Mouse (Mus musculus) gonadal fat pad, adult 2 months (tissue): ENCODE results near the gene Chpf2. TPM values are rescaled to one million over a fixed set of nuclear protein-coding genes. Genes with fewer than 3 reads are reported as not detected.
"Not testable (repeated sequence)": the region's sequence is repeated elsewhere in the genome, so short reads cannot be mapped to it uniquely, and the experiment has no call there.

ENCODE experiments used
- DNase-seq: peaks from one replicate; pipeline ENCODE4 v3.0.0-alpha.2; 2012; ENCODE audit warnings: low read depth
- polyA plus RNA-seq: library from polyadenylated mRNA; depleted of rRNA; stranded (reverse); fragments of >200 nt; gene quantifications from 2 replicates; pipeline ENCODE4 v1.2.3, GENCODE M21; 2012; rRNA removed

The Chpf2 gene
- polyA plus RNA-seq: 57.2 and 62.9 TPM in 2 replicates

DNA sequence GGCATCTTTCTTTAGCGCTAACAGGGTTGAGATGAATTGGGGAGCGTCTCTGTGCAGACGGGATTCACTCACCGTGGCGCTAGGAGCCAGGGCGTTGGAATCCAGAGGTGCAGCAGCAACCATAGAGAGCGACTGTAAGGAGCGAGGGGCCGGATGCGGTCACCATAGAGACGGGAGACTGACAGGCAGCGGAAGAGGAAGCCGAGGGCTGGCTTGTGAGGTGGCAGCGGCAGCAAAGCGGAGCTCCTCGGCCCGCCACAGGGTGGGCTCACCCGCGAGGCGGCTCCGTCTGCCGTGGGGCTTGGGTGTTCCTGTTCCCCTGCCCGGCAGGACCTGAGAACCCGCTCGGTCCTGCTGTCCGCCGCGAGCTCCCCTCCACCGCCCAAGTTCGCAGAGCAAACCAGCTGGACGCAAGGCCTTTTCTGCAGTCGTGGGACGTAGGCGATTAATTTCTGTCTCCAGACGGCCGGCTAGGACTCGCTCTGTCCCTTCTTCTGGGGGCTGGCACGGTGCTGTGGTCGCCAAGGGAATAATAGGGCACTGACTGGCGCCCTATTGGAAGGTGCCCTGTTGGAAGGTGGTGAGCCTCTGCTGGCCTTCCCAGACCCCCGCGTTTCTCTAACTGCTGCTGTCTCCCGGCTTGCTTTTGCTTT, at the start of gene Chpf2:
Chpf2 (plus strand) TSS at position 195 of the 653 bp plus-strand sequence.
- no peak for DNase-seq

DNA sequence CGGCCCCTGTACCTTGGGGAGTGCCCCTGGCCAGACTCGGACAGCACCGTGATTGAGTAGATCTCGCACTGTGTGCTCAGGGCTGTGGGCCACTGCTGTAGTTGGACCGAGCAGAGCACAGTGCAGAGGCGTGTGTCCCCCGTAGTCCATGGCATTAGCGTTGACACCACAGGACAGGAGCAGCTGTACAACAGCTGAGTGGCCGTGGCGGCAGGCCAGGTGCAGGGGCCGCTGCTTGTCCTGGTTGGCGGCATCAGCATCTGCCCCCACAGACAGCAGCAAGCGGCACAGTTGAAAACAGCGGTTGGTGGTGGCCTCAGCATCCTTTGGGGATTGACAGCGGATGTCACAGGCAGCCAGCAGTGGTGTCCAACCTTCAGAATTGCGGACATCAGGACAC, 48.9 kb upstream of the Chpf2 start:
- no peak for DNase-seq

DNA sequence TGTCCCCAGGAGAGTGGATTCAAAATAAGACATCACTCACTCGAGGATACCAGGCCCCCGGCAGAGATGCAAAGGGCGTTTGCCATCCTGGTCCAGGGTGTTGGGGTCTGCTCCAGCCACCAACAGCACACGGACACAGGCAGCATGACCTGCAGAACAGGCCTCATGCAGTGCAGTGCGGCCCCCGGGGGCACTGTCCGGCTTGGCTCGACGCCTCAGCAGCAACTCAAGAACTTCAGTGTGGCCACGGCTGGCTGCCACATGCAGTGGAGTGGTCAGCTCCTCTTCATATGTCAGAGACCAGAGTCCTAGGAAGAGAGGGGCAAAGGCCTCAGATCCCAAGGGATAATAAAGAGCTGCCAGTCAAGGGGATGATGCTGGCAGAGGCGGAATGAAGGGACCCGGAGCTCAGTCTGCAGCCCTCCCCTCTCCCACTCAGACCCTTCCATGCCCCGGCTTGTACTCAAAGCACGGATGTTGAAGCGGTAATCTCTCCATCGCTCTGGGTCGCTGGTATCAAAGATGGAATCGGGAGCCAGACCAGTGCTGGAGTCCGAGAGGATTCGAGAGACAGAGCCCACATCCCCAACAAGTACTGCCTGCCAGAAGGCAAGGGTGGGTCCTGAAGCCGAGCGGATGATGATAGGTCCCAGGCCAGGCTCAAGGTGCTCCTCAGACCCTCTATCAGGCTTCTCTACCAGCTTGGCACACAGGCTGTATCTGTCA, 46.8 kb upstream of the Chpf2 start:
- DNase-seq: no peak

DNA sequence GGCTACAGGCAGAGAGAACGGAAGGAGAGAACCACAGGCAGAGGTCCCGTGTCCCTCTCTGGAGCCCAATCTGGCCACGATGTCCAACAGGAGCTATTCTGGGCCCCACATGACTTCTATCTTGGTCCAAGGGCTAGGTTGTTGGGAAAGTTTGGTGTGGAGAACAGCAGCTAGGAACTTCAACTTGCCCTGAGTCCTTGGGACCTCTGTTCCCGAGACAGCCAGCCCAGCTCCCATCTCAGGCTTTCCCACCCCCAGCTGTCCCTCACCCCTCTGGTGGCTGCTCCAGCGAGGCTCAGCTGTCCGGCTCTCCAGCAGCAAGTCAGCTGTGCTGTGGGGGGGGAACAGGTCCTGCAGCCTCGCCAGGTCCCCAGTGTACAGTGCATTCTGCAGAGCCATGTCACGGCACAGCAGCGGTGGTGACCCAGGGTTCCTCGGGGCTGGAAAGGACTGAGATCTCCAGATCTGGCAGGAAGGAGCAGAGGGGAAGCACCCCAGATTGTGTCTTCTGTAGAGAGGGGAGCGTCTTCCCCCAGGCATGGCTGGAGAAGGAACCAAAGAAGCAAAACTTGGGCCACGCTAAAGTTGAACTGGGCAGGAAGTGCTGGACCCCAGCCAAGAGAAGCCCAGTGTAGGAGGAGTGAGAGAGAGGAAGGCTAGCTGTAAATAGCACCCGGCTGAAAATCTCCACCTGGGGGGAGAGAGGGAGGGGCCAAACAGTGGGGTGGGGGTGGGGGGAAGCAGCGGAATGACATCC, 46.0 kb upstream of the Chpf2 start, which contains the start of gene Asb10:
Asb10 (minus strand) TSS at position 592 of the 757 bp plus-strand sequence.
- no peak for DNase-seq

DNA sequence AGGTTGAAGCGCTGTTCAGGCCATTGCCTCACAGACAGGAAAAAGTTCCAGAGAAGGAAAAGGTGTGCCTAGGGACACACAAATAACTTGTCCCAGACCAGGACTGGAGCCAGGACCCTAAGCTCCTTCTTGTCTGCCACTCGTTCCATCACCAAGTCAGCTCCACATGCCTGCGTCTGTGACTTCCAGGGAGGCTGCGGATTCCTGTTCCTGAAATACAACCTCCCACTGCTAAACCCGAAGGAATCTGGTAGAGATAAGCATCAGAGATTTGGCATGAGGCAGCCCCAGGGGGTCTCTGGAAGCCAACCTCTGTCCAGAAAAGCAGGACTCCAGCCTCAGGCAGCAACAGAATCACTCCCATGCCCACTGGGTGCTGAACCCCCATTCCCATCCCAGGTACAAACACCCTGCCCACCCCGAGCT, 45.4 kb upstream of the Chpf2 start:
- no peak for DNase-seq

DNA sequence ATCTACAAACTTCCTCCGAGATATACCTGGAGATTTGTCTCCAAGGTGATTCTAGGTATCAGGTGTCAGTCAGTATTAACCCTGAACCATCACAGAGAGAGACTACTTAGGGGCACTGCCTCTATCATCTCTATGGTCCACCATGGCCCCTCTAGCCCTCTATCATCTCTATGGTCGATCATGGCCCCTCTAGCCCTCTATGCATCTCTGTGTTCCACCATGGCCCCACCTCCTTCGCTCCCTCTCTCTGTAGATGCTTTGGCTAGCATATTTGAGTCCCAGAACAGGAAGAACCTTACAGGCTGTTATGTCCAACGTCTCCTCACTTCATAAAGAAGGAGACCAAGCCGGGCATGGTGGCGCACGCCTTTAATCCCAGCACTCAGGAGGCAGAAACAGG, 43.9 kb upstream of the Chpf2 start:
- DNase-seq: no peak

DNA sequence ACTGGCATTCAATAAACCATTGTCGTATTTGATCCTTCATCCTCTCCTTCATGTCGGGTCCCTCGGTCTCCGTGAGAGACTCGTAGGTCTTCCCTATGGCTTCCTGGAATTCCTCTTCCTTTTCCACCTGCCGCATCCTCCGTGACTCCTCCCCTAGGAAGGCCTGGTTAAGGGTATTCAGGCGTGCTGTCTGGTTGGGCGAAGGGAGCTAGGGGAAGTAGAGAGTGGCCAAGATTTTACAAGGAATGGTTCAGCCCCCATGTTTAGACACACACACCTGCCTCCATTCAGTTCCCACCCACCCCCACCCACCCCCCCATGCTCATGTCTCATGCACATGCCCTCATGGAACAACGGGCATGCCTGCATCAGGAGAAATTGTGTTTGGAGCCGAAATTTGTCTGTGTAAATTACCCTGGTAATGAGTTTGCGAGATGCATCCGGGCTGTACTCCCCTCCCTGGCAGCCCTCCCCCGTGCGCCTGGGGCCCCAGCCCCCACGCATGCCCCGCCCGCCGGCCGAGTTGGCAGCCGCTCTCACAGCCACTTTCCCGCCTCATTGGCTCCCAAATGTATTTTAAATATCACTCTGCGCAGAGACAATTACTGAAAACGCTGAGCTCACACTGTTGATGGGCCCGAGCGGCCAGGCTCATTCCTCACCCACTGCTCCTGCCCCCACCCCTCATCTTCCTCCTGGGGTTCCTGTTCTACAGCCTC, 35.8 kb upstream of the Chpf2 start:
- DNase-seq: no peak

DNA sequence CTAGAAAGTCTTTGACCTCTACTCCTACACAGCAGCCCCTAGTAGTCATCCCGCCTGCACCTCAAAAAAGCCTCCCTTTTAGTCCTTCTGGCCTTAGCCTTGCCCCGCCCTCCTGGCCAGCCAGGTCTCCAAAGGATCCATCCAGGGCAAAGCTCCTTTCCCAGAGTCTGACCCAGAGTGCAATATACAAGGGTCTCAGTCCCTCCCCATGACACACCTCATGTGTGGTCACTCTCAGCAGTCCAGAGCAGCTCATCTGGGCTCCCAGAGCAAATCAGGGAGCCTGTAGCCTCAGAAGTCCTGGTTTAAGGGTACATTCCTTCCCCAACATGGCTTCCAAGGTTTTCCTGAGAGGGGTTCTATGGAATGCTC, 35.2 kb upstream of the Chpf2 start:
- DNase-seq: no peak

DNA sequence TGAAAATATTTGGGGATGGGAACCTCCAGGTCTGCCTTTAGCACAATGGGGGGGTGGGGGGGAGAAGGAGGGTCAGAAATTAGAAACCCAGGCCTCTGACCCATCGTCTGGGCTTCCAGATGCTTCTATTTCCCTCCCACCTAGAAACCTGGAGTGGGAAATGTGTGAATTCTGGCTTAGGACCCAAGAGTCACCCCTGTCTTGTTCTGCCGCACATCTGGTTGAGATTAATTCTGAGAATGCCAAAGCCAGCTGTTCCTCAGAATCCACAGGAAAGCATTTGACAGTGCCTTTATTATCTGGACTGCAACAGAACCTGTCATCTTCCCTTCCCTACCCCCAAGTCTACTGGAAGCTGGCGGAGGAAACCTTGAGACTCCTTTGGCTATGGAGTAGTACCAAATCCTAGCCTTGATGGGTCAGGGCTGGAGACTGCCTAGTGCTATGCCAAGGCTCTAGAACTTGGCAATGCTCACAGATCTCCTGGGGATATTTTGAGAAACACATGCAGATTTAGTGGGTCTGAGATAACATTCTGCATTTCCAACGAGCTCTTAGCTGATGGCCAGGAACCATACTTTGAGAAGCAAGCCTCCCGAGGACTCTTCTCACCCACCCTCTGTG, 32.8 kb upstream of the Chpf2 start:
- no peak for DNase-seq

DNA sequence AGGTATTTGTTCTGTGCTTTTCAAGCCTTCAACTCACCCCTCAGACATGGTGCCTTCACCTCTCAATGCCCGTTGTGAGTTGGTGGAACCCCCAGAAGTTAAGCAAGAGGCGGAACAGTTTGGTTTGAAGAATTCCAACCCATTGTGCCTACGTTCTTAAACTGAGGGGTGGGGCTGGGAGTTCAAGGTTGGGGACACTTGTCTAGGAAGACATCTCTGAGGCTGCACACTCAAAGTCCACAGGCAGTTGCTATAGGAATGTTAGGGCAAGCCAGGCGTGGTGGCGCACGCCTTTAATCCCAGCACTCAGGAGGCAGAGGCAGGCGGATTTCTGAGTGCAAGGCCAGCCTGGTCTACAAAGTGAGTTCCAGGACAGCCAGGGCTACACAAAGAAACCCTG, 31.2 kb upstream of the Chpf2 start:
- DNase-seq: not testable (repeated sequence)

DNA sequence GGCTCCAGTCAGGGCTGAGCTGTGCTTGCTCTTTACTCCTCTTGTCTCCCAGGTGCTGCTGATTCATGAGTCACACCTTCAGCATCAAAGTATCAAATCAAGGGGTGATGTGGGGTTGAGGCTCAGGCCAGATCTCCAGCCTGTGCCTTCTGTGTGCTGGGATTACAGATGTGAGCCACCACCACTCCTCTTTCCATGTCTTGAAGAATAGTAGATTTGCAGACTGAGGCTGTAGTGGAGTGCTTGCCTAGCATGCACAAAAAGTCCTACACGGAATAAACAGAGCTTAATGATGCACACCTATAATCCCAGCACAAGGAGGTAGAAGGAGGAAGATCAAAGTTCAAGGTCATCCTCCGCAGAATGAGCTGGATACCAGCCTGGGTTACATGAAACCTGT, 29.8 kb upstream of the Chpf2 start, which contains the start of gene 4931409K22Rik:
4931409K22Rik (minus strand) TSS at position 101 of the 400 bp plus-strand sequence.
- no peak for DNase-seq

DNA sequence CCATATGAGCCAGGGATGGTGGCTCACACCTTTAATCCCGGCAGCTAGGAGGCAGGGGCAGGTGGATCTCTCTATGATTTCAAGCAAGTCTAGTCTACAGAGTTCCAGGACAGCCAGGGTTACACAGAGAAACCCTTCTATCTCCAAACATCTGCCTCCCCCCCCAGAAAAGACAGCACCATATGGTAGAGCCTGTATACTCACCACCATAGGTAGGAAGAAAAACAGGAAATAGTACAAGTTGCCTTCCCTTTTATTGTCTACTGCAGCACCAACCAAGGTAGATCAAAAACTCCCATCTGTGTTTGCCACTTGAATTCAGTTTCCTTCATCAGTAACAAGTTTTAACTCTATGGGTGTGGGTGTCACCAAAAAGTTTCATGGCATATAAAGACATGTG, 10.6 kb upstream of the Chpf2 start:
- DNase-seq: no peak

DNA sequence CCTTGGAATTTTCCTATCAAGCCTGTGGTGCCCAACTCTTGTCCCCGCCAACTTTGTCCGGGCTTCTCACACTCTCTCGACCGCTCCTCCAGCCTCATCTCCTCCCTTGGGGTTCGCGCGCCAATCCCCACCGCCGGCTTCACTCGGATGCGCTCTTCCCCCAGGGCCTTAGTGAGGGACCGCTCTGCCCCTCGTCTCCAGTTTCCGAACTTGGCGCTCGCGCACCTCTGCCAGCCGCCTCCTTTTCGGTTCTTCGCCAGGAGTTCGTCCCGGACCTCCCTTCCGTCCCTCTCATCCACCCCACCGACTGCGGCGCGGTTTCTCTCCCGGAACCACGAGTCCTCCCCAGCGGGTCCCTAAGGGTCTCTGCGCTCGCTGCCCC, 9.7 kb upstream of the Chpf2 start:
- no peak for DNase-seq

DNA sequence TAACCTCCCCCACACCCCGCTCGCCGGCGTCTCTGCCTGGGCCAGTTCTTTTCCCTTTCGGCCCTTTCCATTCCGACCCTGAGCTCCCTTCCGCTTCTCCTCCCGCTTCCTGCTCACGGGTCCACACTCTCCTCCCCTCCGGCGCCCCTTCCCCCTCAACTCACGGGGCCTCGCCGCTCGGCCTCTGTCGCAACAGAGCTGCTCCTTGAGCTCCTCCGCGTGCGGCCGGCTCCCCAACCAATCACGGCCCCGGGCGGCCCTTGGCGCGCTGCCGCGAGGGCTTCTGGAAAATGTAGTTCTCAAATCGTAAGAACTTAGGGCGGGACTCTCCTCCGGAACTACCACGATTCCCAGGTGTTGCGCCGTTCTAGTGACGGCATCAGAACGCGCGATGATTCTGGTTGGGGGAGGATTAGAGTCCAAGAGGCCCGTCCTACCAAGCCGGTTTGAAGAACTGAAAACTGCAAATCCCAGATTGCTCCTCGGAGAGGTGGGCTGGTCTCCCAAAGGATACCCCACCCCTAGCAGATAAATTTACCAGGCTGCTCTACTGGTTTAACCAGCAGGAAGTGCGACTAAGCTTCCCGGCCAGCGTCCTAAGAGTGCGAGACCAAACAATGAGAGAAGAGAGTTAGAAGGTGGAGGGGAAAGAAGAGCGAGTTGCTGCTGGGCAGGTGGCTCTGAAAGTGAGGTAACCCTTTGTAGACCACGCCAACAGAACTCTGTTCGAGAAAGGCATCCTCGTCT, 9.2 kb upstream of the Chpf2 start, which contains the start of gene Abcf2:
Abcf2 (minus strand) TSS at position 285 of the 747 bp plus-strand sequence.
- peak; percentile 100 for DNase-seq

DNA sequence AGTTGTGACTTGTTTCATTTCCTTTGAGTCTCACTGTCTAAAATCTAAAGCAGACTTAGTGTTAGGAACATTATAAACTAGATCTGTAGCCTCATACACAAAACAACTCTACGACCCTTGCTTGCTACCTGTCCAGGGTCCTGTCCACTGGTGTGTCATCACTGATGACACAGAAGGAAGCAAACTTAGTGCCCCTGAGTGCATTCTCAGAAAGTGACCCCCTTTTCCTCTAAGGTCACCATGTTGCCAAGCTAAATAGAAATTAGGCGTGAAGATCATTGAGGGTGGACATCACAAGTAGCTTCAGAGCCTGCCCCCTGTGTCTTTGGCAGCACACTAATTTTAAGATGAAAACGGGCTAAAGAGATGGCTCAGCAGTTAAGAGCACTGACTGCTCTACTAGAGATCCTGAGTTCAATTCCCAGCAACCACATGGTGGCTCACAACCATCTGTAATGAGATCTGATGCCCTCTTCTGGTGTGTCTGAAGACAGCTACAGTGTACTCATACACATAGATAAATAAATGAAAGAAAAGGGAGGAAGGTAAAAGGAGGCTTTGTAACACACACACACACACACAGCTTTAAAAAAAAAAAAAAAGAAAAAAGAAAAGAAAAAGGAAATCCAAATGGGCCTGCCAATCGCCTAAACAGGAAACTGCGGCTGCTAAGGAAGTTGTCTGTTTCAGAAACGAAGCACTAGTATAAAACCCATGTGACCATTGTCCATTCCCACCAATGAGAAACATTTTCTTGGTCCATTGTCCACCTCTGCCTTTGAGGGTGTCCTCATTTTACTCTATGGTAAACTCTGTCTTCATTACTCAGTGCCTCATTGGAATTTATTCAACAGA, 8.2 kb upstream of the Chpf2 start:
- DNase-seq: no peak

DNA sequence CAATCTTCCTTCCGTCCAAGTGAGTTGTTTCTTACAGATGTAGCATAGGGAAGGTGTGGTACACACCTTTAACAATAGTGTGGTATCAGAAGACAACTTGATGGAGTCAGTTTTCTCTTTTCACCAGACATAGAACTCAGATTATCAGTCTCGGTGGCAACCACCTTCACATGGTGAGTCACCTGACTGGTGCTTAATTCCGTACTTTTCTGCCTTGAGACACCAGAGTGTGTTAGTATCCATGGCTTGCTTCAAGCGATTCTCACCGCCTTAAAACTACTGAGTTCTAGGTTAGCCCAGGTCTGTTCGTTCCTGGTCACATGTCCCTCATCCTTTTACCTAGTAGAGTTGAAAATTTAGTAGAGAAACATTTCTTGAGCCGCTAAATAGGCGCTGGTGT, 435 bp upstream of the Chpf2 start:
- DNase-seq: no peak

DNA sequence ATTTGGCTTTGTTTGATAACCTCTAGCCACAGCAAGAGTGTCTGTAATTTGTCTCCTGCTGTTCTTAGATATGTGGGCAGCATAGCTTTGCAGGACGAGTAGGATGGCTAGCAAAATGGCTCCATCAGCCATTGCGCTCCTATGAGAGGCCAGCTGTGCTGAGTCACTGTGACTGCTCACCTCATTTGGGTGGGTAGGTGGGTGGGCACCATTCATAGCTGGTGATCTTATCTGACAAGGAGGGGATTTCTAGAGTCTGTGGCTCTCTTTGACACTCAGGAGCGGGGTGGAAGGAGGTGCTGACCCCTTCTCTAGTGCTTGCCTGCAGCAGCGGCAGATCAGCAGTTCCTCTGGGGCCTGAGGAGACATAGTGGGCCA, 648 bp downstream of the Chpf2 start:
- DNase-seq: no peak

DNA sequence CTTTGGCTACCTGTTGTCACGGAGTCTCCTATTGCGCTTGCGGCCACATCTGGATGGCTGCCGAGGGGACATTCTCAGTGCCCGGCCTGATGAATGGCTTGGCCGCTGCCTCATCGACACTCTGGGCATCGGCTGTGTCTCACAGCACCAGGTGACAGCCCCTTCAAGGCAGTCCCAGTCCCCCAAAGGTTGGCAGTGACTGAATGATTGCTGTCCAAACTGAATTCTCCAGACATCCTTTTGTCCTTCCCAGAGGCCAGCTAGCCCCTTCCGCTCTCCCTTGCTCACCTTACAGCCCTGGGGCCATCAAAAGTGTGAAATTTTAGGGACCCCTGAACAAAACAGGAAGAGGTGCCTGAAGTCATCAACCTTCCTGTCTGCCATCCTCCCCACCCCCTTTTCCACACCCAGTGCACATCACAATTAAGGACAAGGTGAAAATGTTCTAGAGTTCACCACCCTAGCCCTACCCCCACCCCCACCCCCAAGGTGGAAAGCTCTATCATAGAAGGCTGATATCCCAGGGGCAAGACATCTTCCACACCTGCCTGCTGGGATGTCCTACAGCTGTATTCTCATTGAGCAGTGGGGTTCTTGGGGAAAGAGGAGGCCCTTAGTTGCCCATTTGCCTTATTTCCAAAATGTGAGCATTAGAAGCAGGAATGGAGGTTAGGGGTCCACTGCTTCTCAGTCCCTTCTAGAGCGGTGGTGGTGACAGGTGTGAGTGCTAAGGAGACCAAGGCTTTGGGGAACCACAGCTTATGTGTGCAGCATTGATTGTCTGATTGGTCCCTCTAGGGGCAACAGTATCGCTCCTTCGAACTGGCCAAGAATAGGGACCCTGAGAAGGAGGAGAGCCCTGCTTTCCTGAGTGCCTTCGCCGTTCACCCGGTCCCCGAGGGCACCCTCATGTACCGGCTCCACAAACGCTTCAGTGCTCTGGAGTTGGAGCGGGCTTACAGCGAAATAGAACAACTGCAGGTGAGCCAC, 3.3 kb downstream of the Chpf2 start:
- no peak for DNase-seq
